Mouse (Mus musculus): Measurements from ENCODE around the gene Gpd1. TPM values are rescaled to one million over a fixed set of nuclear protein-coding genes. Genes with fewer than 3 reads are reported as not detected.
"Not testable (repeated sequence)": the region's sequence is repeated elsewhere in the genome, so short reads cannot be mapped to it uniquely, and the experiment has no call there.

The Gpd1 gene
- total RNA-seq, 4 experiments from 2014 or later = 189 to 666 (median 461) TPM

GRCm38 (mm10) chr15:99721921-99722743, 4.8 kb downstream of the Gpd1 start:
- no peak for DNase-seq

- DNase-seq = no peak
Observed at GRCm38 (mm10) chr15:99723120-99723514, 5.8 kb downstream of the Gpd1 start.

GRCm38 (mm10) chr15:99723515-99724291, 6.4 kb downstream of the Gpd1 start:
- no peak for DNase-seq

GRCm38 (mm10) chr15:99724292-99725021, 7.1 kb downstream of the Gpd1 start:
- peak; percentile 91 for DNase-seq

GRCm38 (mm10) chr15:99725341-99726155, 8.2 kb downstream of the Gpd1 start, which contains the start of gene Cox14:
Cox14 (plus strand) TSS chr15:99725618.
- DNase-seq = peak; percentile 96

- DNase-seq = no peak
Observed at GRCm38 (mm10) chr15:99726549-99726948, 9.2 kb downstream of the Gpd1 start.

GRCm38 (mm10) chr15:99727039-99727438, 9.7 kb downstream of the Gpd1 start:
- not testable (repeated sequence) for DNase-seq

GRCm38 (mm10) chr15:99727525-99727924, 10.2 kb downstream of the Gpd1 start:
- no peak for DNase-seq

- DNase-seq = no peak
Observed at GRCm38 (mm10) chr15:99728211-99728610, 10.9 kb downstream of the Gpd1 start.

GRCm38 (mm10) chr15:99729056-99729783, 11.9 kb downstream of the Gpd1 start:
- DNase-seq = no peak

- DNase-seq = no peak
Observed at GRCm38 (mm10) chr15:99731167-99731566, 13.9 kb downstream of the Gpd1 start.

- DNase-seq = no peak
Observed at GRCm38 (mm10) chr15:99731678-99732077, 14.4 kb downstream of the Gpd1 start.

GRCm38 (mm10) chr15:99733186-99733585, 15.9 kb downstream of the Gpd1 start:
- no peak for DNase-seq

GRCm38 (mm10) chr15:99735631-99736030, 18.3 kb downstream of the Gpd1 start:
- peak; percentile 100 for DNase-seq

GRCm38 (mm10) chr15:99736675-99737074, 19.4 kb downstream of the Gpd1 start:
- DNase-seq = no peak

GRCm38 (mm10) chr15:99740229-99740628, 22.9 kb downstream of the Gpd1 start:
- DNase-seq = no peak

- DNase-seq = no peak
Observed at GRCm38 (mm10) chr15:99754204-99754603, 36.9 kb downstream of the Gpd1 start.

- DNase-seq = no peak
Observed at GRCm38 (mm10) chr15:99767467-99767866, 50.2 kb downstream of the Gpd1 start.

- no peak for DNase-seq
Observed at GRCm38 (mm10) chr15:99768761-99769160, 51.4 kb downstream of the Gpd1 start.

- no peak for DNase-seq
Observed at GRCm38 (mm10) chr15:99771004-99771500, 53.7 kb downstream of the Gpd1 start.

All from adrenal gland, adult 8-10 months (tissue).